Mouse (Mus musculus): ENCODE data around the gene Unc119b. TPM values are rescaled to one million over a fixed set of nuclear protein-coding genes. Genes with fewer than 3 reads are reported as not detected.
A peak's percentile ranks its signal among the peaks of the same experiment; 100 is the strongest.
"Not testable (repeated sequence)": the region's sequence is repeated elsewhere in the genome, so short reads cannot be mapped to it uniquely, and the experiment has no call there.

The Unc119b gene
- total RNA-seq (2021) = 10 to 100 TPM; 35.1 to 39.1 TPM
- long read RNA-seq, experiment 1, transcript Unc119b-201 (5 exons, 3,659 nt) = major isoform, 47 of 58 reads
- long read RNA-seq, experiment 1, partial matches to known transcripts = 1 of 58 reads
- long read RNA-seq, experiment 1, other reads (novel, unspliced or antisense) = 10 of 58 reads
- long read RNA-seq, experiment 2, transcript Unc119b-201 (5 exons, 3,659 nt) = major isoform, 88 of 107 reads
- long read RNA-seq, experiment 2, partial matches to known transcripts = 12 of 107 reads
- long read RNA-seq, experiment 2, other reads (novel, unspliced or antisense) = 7 of 107 reads

DNA sequence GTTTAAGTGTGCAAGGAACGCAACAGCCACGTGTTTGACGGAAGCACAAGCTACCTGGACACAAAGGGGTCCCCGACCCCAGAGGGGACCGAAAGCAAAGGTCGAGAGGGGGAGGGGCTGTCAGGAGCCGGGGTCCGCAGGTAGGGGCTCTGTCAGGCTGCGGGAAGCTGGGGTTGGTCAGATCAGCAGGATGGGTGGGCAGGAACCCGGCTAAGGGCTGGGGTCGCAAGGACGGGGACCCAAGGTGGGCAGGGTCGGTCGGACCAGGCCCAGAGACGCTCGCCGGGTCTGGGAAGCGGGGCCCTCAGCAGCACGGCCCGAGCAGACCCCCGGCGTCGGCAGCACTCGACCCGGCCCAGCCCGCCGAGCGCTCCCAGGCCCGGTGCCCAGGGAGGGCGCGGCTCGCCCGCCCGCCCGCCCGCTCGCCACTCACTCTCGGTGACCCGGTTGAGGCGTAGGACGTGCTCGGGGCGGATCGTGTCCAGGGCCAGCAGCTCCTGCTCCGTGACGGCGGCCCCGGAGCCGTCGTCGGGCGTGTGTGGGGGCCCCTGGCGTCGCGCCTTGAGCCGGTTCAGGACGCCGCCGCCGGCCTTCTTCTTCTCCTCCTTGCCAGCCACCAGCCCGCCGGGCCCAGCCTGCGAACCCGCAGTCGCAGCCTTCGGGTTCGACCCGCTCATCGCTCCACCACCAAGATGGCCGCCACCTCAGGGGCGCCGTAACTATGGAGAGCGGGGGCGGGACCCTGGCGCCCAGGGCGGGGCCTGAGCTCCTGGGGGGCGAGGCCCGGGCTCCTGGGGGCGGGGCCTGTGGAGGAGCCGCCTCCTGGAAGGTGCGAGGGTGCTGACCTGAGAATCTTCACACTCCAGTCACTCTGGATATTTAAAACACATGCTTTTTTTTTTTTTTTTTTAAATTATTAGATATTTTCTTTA is at the start of gene Unc119b:
Unc119b (minus strand) TSS at position 742 of the 932 bp plus-strand sequence.
- DNase-seq (ENCODE audit: low spot score in 2 of 2) = peak; percentile 80 to 85

- no peak for DNase-seq (ENCODE audit: low spot score in 2 of 2)
Observed at GRCm38 (mm10) chr5:115183482-115183881, 48.7 kb upstream of the Unc119b start.

GRCm38 (mm10) chr5:115182925-115183324 is 48.1 kb upstream of the Unc119b start:
- no peak for DNase-seq (ENCODE audit: low spot score in 2 of 2)

- no peak for DNase-seq (ENCODE audit: low spot score in 2 of 2)
Observed at GRCm38 (mm10) chr5:115181248-115181940, 46.6 kb upstream of the Unc119b start.

DNA sequence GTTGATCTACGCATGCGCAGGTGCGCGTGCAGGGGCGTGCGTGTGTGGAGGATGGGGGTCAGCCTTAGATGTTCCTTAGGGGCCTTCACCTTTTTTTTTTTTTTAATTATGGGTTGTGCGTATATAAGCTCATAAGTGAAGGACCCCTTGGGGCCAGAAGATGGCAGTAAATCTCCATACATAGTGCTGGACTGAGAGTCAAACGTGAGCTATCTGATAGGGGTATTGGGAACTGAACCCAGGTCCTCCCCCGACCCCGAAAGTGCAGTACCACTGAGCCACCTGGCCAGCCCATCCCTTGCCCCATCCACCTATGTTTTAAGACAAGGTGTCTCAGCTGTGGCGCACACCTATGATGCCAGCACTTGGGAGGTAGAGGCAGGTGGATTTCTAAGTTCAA is 44.8 kb upstream of the Unc119b start:
- no peak for DNase-seq (ENCODE audit: low spot score in 2 of 2)

DNA sequence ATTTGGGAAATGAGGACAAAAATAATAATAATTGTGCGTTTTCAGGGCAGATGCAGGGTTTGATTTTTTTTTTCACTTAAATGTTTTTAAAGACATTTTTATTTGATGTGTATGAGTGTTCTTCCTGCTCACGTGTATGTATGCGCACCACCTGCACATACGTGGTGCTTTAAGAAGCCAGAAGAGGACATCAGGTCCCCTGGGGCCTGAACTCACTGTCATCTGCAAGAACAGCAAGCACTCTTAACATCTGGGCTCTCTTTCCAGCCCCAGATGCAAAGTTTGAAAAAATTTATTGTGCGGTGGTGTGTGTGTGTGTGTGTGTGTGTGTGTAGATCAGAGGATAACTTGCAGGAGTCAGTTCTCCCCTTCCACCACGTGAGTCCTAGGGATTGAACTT is 43.1 kb upstream of the Unc119b start:
- no peak for DNase-seq (ENCODE audit: low spot score in 2 of 2)

DNA sequence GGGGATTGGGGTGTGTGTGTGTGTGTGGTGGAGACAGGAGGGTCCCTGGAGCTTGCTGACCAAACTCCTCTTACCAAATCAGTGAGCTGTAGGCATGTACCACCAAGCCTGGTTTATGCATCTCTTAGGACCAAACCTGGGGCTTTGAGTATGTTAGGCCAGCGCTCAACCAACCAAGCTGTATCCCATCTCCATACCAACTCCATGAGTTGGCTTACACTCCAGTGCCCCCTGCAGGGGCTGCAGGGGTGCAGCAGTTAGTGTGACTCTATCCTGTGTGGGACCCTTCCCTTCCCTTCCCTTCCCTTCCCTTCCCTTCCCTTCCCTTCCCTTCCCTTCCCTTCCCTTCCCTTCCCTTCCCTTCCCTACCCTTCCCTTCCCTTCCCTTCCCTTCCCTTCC is 39.8 kb upstream of the Unc119b start:
- DNase-seq (ENCODE audit: low spot score in 2 of 2) = no peak

GRCm38 (mm10) chr5:115170150-115170549 is 35.4 kb upstream of the Unc119b start:
- no peak for DNase-seq (ENCODE audit: low spot score in 2 of 2)

GRCm38 (mm10) chr5:115168641-115169415 is 34.1 kb upstream of the Unc119b start:
- DNase-seq (ENCODE audit: low spot score in 2 of 2) = no peak

DNA sequence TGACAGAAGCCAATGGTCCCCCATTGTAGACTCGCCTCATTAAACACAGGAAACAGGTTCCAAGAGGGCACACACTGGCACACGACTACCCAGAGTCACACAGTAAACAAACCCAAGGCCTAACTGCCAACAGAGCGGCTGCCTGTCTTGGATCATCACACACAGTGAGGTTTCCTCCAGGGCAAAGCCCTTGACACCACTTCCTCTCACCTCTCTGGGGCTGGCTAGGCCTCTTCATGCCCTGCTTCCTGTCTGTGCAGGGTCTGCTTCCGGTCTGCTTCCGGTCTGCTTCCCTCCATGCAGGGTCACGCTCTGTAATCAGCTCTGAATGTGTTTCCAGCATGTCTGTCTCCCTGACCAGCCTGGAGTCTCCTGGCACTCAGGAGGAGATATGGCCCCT is 32.6 kb upstream of the Unc119b start:
- DNase-seq (ENCODE audit: low spot score in 2 of 2) = no peak

DNA sequence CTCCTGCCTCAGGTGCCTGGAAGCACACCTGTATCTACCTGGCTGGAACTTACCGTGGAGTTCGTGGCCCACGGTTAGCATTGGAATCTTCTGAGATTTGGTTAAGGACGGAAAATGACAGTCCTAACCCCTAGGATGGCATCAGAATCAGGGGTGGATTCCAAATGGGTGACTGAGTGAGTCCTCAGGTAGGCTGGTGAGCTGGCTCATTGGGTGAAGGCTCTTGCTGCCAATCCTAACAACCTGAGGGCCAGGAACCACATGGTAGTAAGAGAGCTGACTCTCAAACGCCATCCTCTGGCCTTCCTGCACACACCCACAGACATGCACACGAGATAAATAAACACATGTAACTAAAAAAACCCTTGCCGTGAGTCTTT is 32.0 kb upstream of the Unc119b start:
- no peak for DNase-seq (ENCODE audit: low spot score in 2 of 2)

DNA sequence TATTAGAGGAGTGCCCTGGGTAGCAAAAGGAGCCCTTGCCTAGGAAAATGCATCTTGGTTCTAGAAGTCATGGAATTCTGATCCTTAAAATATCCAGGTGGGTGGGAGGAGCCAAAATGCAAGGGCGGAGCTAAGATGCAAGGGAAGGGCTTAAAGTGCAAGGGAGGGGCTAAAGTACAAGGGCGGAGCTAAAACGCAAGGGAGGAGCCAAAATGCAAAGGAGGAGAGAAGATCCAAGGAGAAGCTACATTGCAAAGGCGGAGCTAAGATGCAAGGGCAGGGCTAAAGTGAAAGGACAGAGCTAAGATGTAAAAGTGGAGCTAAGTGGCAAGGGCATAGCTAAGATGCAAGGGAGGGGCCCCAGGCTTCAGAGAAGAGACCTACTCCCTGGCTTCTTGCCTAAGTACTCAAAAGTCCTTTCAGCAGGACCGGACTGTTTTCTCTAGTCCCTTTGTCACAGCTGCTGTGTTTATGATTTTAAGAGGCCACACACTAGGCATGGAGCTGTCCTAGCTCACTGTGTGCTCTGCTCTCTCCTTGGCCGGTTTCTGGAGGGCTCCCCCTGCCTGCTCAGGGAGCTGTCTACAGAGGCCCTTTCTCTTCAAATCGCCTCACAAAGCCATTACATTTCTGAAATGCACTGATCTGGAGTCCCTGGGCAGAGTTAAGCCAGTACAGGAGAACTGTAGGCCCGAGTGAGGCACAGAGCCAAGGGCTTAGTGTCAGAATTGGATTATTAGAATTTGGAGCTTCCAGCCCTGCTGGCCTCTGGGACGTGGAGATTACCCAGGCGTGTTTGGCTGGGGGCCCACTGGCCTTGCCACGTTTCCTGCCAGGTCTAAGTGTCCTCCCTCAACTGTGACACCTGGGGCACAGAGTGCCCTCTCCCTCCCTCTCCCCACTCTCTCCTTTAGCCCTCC is 31.4 kb upstream of the Unc119b start:
- DNase-seq (ENCODE audit: low spot score in 2 of 2) = no peak

- DNase-seq (ENCODE audit: low spot score in 2 of 2) = no peak
Observed at GRCm38 (mm10) chr5:115165351-115165750, 30.6 kb upstream of the Unc119b start.

DNA sequence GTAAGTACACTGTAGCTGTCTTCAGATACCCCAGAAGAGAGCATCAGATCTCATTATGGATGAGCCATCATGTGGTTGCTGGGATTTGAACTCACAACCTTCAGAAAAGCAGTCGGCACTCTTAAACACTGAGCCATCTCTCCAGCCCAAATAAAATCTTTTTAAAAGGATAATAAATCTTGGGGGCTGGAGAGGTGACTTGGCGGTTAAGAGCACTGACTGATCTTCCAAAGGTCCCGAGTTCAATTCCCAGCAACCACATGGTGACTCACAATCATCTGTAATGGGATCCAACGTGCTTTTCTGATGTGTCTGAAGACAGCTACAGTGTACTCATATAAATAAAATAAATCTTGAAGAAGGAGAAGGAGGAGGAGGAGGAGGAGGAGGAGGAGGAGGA is 29.7 kb upstream of the Unc119b start:
- DNase-seq (ENCODE audit: low spot score in 2 of 2) = not testable (repeated sequence)

- DNase-seq (ENCODE audit: low spot score in 2 of 2) = peak in 1 of 2 experiments; percentile 44
Observed at GRCm38 (mm10) chr5:115163563-115163962, 28.8 kb upstream of the Unc119b start.

DNA sequence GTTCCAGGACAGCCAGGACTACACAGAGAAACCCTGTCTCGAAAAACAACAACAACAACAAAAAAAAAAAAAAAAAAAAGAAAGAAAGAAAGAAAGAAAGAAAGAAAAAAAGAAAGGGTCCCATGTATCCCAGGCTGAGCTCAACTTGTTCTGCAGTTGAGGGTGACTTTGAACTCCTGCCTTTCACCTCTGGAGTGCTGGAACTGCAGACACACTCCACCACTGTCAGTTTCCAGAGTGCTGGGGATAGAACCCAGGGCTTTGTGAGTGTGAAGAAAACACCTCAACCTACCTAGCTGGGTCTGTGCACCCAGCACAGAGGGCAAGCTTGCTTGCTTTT is 27.1 kb upstream of the Unc119b start:
- not testable (repeated sequence) for DNase-seq (ENCODE audit: low spot score in 2 of 2)

- no peak for DNase-seq (ENCODE audit: low spot score in 2 of 2)
Observed at GRCm38 (mm10) chr5:115161064-115161939, 26.5 kb upstream of the Unc119b start.

GRCm38 (mm10) chr5:115160655-115161054 is 25.9 kb upstream of the Unc119b start:
- no peak for DNase-seq (ENCODE audit: low spot score in 2 of 2)

DNA sequence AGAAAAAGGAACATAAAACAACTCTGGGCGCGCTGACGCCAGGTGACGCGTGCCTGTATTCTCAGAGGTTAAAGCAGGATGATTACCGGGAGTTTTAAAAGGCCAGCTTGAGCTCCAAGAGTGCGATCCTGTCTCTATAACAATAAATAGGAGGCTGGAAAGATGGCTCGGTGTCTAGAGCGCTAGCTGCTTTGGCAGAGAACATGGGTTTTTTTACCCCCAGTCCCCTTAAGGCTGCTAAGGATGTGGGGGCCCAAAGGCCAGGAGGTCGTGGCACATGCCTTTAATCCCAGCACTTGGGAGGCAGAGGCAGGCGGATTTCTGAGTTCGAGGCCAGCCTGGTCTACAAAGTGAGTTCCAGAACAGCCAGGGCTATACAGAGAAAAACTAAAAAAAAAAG is 24.4 kb upstream of the Unc119b start:
- no peak for DNase-seq (ENCODE audit: low spot score in 2 of 2)

Measured in adrenal gland, postnatal 4 days (tissue).